Mouse (Mus musculus): ENCODE results near the gene 1300017J02Rik.
"Not testable (repeated sequence)": the region's sequence is repeated elsewhere in the genome, so short reads cannot be mapped to it uniquely, and the experiment has no call there.

Gene 1300017J02Rik

DNA sequence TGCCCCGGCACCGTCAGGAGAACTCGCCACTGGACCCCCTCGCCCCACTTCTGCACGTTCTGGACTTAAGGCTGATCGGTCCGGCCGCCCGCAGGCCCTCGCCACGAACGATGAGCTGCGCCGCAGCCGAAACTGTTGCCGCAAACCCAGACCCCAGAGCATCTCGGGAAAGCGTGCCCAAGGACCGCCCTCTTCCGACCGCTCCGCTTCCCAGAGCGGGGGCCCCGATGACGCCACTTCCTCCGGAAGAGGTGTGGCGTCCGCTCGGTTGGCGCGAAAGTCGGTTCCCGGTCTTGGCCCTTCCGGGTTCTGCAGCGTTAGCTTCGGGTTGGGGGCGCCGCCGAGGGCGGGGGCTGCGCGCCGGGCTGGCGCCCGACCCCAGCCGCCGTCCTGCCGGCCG is at the start of gene 1300017J02Rik, which contains the start of gene Topbp1:
Gene 1300017J02Rik (minus strand): TSS at position 156 of the 400 bp plus-strand sequence.
Gene Topbp1 (plus strand): TSS at position 289 of the 400 bp plus-strand sequence.
- DNase-seq (ENCODE audit: low spot score), result peak; percentile 76

DNA sequence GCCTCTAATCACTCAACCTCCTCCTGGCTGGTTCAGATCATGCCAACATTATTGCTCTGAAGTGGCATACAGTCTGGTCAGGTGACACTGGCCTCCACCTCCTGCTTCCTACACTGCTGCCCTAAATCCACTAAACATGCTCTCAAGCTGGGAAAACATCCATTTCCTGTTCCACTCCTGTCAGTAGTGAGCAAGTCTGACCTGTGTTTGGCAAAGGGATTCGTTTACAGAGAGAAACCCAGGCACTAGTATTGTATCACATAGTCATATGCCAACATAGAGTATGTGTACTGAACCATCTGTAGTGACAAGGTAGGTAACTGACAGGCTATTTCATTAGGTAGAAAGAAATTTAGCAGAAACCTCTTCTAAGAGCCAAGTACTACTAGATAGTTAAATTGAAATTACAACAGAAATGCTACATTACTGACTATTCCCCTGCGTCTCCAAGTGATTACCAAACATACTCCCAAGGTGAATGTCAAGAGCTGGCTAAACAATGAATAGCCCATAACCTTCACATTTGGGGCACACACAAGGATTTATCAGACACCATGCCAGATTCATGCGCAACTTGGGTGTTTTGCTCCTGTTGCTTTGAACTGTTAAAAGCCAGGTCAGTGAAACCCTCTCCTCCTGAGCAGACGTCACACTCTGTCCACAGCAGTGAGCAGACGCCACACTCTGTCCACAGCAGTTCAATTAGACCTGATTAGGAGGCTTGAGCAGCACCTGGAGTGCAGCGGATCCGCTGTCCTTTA is 48.8 kb upstream of the 1300017J02Rik start:
- DNase-seq (ENCODE audit: low spot score), result not testable (repeated sequence)

DNA sequence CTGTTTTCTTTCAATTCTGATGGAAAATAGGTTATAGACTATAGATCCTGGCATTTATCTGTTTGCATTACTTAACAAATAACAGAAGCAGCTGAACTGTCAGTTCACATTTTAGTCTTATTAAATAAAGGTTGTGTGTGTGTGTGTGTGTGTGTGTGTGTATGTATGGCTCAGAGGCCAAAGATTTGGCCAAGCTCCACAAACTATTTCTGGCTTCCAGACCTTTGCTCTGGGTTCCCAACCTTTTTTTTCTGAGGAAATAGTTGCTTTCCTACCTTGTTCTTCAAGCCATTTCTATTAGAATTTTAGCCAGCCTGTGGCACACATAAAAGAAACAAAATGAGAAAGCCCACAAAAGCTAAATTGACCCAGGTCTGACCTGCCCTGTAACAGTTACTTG is 43.9 kb upstream of the 1300017J02Rik start:
- DNase-seq (ENCODE audit: low spot score), result no peak

DNA sequence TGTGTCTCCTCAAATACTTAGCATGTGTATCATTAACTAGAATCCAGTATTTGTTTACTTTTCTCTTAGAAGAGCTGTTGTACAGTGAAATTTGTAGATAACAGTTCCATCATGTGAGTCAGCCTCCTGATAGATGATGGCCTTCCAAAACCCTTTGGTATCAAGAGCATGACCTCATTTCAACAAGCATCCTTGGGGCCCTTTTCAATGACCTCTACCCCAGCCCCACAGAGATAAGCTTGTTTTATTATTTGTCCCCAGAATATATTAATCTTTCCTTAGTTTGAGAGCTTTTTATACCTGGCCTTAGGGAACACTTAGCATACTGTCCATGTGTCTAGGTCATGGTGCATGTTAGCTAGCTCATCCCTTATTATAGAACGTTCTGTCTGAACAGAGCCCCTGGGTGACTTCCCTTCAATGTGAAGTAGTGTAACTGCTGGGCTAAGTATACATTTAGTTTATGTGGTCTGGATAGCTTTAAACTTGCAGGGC is 43.2 kb upstream of the 1300017J02Rik start:
- DNase-seq (ENCODE audit: low spot score), result no peak

DNA sequence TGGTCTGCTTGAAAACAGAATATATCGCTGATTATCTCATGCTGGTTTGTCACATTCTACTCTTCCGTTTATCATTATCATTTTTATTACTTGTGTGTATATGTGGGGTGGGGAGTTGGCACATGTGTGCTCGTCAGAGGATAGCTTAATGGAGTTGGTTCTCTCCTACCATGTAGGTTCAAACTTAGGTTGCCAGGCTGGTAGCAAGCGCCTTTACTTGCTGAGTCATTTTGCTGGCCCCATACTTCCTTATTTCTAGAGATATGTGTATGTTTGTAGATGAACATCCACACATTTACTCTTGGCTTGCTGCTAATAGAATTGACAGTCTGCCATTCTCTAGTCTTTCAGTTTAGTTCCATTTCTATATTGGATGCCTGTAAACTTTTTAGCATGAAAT is 42.2 kb upstream of the 1300017J02Rik start:
- no peak for DNase-seq (ENCODE audit: low spot score)

DNA sequence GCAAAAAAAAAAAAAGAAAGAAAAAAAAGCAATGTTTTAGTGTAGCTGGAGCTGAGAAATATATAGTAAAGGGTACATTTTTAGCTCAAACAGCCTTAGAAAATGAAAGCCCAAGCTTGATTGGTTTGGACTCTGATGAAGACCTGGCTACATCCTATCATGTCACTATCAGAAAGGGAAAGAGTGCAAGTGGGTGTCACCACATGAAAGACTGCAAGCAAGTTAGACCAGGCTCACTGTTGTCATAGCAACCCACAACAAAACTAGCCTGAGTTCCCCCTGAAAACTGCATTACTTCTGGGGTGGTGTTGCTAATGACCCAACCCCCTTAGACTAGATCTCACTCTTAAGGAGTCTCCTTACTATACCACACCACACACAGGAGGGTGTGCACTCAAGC is 32.0 kb upstream of the 1300017J02Rik start:
- DNase-seq (ENCODE audit: low spot score), result no peak

DNA sequence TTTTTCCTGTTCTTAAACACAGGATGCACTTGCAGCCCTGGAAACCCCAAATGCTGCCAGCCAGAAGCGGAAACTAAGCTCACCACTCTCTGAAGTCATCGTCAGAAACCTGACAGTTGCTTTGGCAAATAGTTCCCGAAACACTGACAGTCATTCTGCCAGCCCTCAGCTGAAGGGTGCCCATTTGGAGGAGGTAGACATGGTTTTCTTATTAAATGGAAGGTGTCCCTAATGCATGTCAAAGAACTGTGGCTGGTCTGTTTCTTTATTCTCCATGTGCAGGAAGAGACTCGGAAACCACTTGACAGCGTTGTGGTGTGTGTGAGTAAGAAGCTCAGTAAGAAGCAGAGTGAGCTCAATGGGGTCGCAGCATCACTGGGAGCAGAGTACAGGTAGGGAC is 27.8 kb upstream of the 1300017J02Rik start:
- no peak for DNase-seq (ENCODE audit: low spot score)

DNA sequence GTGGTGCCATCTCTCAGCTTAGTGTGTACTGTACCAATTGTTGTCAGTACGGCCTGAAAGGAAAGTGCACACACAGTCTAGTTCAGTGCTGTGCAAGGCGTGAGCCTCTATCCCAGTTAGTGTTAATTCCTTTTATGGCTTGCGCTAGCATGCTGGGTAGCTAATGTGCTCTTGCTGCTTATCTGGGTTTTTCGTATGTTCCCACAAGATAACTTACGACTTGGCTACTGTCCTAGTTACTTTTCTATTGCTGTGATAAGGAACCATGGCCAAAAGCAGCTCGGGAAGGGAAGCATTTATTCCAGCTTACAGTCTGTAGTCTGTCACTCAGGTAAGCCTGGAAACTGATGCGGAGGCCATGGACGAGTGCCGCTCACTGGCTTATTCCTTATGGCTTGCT is 21.6 kb upstream of the 1300017J02Rik start:
- no peak for DNase-seq (ENCODE audit: low spot score)

DNA sequence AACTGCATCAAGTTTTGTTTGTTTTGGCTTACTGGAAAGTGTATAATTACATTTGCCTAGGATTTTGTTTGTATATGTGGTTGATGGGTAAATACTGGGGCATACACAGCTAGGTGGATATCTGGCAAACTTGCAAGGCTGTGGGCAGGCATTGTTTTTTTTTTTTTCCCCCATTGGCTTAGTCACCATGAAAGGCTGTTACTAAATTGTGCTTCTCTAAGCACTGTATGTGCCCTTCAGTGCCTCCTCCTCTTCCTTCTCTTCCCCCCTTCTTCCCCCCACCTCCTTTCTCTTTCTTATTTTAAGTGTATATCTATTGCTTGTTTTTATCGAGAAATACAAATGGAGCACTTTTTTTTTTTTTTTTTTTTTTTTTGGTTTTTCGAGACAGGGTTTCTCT is 19.8 kb upstream of the 1300017J02Rik start:
- no peak for DNase-seq (ENCODE audit: low spot score)

DNA sequence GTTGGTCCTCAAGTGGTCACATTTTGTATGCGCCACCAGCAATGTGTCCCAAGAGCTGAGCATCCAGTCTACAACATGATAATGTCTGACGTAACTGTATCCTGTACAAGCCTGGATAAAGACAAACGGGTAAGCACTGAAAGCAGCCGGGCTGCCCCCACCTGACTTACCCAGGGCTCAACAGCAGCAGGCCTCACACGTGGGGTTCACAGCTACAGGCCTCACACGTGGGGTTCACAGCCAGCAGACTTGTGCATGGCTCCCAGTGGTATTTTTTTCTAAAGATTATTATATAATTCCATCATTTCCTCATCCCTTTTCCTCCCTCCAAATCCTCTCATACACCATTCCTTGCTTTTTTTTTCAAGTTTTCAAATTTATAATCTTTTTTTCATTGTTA is 5.0 kb upstream of the 1300017J02Rik start:
- no peak for DNase-seq (ENCODE audit: low spot score)

DNA sequence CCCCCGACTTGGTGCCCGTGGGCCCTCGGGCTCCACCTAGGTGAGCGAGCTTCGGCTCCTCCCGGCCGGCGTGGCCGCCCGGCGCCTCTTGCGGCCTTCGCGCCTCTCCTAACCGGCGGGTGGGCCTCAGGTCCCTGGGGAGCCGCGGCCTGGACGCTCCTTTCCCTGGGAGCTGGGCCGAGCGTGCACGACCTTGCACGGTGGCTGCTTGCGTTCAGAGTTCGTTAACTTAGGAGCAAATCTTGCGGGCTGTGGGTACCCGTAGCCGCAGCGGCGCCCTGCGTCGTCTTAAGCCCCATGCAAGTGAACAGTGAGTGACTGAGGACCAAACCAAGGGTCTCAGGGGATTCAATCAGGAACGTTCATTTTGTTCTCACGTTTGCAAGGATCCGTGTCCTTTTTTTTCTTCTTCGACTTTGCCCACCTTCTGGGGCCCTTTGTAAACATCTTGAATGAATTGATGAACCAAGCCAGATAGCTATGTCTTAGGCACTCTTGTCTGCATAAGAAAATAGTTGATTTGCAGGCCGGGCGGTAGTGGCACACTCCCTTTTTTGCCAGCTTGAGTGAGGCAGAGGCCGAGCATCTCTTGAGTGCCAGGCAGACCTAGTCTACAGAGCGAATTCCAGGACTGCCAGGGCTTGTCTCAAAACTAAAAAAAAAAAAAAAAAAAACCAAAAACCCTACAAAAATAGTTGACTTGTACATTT is 605 bp upstream of the 1300017J02Rik start:
- peak; percentile 37 for DNase-seq (ENCODE audit: low spot score)

DNA sequence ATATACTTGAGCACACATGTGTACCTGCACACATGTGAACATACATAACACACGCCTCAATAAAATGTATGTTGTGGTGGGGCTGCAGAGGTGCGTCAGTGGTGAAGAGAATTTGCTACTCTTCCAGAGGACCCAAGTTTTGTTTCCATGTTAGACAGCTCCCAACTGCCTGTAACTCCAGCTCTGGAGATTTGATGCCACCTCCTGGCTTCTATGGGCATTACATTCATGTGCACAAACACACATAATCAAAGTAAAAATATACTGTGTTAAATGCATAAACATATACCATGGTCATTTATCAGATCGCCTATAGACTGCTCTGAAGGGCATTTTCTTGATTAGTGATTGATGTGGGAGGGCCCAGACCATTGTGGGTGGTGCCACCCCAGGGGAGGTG is 2.2 kb downstream of the 1300017J02Rik start:
- no peak for DNase-seq (ENCODE audit: low spot score)

DNA sequence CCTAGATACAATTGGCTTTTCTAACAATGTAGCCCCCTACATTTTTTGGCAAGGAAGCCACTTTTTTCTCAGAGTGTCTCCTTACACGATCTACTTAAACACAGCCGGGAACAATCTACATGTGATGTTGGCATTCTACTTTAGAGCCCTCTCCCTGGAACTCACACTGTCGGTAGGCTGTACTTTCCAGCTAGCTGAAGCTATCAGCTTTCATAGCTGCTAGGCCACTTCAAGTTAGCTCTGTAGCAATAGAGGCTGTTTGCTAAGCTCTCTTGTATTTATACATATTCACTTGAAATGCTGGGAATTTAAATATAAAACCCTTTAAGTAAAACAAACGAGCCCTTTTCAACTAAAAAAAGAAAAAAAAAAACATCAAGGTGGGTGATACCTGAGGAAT is 2.6 kb downstream of the 1300017J02Rik start:
- no peak for DNase-seq (ENCODE audit: low spot score)

DNA sequence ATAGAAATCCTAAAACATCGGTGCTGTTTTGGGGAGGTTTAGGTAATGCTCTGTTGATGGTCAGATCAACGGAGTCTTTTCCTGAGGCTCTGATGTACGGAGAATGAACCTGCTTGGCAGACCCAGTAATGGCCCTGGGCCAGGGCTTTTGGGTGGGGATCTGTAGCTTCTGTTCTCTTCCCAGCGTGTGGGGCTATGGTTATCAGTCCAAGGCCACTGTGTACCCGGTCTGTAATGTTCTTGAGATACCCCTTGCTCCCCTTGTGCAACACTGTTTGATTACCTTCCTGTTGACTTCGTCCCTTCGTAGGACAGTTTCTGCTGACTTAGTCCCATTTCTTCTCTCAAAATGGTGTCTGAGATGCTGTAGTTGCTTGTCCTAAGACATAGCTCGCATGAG is 3.8 kb downstream of the 1300017J02Rik start:
- no peak for DNase-seq (ENCODE audit: low spot score)

DNA sequence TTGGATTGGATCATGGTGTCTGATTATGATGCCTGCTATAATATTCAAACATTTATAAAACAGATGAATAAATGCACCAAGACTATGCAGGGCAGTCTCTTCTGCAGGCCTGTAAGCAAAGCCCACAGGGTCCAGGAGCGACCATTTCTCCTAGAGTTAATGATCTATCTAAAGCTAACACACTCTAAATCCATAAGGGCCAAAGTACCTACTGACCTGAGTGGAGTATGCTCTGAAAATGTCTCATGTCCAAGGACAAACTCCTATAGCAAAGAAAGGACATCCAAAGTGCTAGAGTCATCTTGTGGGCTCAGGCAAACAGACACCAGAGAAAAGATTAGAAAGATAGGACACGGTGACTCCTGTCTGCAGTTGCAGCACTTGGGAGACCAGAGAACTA is 10.4 kb downstream of the 1300017J02Rik start:
- no peak for DNase-seq (ENCODE audit: low spot score)

DNA sequence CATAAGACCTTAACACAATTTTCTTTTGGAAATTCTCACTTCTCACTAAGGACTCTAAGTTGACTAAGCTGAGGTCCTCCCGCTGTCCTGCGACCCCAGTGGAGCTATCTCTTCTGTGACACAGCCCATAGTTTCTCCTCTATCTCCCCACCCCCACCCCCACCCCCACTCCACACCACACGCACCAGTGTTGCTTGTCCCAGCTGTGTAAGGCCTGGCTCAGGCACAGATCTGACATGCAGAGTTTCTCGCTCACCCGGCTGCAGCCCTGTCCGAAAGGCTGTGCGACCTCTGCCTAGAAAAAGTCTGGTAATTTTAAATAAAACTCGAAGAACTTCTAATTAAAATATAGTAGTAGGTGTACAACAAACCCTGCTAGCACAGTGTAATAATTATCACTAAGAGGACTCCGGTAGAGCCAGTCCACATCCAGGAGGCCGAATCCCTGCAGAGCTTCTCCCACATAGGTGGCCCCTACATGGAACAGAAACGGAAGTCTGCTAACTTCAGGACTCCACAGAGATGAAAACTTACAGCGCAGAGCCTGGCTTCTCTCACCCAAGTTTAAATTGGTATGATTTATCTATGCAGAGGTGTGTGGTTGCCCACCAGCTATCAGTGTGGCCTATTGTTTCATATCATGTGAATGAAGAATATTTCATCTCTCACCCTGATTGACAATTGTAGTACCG is 16.2 kb downstream of the 1300017J02Rik start:
- DNase-seq (ENCODE audit: low spot score), result no peak

DNA sequence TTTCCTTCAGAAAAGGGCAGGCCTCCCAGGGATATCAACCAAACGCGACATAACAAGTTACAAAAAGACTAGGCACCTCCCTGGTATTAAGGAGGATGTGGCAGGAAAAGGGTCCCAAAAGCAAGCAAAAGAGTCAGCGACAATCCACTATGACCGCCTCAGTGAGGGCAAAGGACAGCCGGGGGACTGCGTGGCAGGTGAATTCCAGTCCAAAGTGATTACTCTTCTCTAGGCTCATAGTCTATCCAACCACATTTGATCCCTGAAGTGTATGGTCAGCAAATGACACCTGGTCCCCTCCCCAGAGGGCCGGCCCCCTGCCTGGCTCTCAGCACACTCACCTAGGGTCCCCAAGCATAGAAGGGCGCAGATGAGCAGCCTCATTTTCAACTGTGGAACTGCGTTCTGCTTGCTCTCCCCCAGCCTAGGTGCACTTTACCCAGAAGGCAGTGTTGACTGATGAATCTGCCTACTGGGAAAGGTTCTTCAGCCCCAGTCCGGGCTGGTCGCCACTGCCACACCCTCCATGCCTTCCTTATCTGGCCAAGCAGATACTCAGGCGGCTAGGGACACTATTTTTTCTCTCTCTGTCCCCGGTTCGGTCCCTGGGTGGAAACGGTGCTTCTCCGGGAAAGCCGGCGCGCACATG is 16.9 kb downstream of the 1300017J02Rik start:
- DNase-seq (ENCODE audit: low spot score), result no peak

DNA sequence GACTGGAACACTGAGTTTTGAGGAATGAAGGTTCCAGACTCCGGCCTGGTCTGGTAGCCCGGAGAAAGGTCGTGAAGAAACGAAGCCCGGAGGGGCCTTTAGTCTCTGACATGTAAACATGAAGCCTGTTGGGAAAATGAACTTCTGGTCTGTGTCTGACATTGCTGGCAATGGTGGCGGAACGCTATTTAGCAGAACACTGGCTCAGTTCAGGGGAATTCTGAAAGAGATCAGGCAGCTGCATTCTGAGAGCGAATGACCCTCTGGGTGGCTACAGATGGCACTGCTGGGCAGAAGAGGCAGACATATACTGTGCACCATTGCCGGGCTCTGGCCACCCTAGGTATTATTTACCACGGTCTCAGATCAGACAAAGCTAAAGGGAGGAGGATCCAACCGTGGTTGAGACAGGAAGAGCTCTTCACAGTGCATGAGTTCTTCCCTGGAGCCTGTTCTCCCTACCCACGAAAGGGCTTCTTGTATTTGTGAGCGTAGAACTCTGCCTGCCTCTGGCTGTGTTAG is 17.9 kb downstream of the 1300017J02Rik start:
- DNase-seq (ENCODE audit: low spot score), result no peak

DNA sequence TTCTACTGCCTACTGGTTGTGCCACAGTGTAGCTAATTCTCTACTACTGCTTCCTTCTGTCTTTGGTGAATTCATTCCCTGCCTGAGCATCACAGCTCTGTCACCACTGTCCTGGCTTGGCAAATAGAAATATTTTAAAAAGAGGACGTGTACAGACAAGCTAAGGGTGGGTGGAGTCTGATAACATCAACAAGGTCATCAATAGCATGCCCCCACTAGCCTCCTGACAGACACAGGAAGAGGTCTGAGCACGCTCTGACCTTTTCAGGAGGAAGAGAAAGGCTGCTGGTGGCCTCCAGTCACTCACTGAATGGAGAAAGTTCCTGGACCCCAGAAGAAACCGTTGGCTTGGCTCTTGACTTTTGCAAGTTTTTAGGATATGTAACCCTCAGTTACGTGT is 18.5 kb downstream of the 1300017J02Rik start:
- no peak for DNase-seq (ENCODE audit: low spot score)

DNA sequence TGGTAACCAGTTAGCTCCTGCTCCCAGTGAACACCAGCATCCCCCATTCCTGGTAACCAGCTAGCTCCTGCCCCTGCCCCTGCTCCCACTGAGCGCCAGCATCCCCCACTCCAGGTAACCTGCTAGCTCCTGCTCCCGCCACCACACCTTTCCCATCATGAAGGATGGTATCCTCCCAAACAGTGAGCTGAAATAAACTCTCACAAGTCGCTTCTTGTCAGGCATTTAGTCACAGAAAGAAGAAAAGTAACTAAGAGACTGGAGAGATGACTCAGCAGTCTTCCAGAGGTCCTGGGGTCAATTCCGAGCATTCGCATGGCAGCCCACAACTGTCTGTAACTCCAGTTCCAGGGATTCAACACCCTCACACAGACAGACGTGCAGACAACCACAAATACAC is 28.0 kb downstream of the 1300017J02Rik start:
- DNase-seq (ENCODE audit: low spot score), result no peak

DNA sequence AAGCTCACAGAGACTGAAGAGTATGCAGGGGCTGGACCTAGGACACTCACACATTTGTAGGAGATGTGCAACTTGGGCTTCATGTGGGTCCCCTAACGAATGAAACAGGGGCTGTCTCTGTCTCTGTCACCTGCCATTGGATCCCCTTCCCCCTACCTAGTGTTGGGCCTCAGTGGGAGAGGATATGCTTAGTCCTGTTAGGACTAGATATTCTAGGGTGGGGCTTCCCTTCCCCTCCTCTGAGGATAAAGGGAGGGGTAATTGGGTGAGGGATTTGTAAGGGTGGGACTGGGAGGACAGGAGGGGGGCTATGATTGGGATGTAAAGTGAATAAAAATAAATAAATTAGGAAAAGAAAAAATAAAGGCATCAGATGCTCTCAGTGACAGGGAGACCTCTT is 29.2 kb downstream of the 1300017J02Rik start:
- no peak for DNase-seq (ENCODE audit: low spot score)

DNA sequence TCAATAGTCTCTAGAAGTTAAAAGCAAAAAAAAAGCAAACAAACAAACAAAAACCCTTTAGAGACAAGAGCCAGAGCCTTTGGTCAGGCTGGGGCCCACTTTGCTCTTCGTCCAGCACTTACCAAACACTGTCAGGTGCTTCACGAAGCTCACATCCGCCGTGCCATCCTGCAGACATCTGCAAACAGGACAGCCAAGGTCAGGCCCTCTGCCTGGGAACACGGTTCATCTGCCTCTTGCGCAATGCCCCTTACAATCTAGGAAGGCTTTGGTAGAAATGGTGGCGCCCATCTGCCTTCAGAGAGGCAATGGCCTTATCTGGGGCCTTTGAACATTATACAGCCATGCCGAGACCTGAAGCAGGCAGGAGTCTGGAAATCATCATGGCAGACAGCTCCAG is 30.1 kb downstream of the 1300017J02Rik start:
- no peak for DNase-seq (ENCODE audit: low spot score)
